Mouse (Mus musculus) G1E (cell line): Measurements from ENCODE around the gene Rec8.

Experiments used
- CTCF ChIP-seq: IDR thresholded peaks from 2 replicates; pipeline ENCODE4 v1.5.1; 2012; ENCODE audit warnings: low read depth, low read length, inconsistent platforms, mixed read lengths
- GATA1 ChIP-seq: IDR thresholded peaks from 2 replicates; pipeline ENCODE4 v1.6.1; 2012; ENCODE audit warnings: borderline replicate concordance, low read length, inconsistent platforms, mixed read lengths
- POLR2AphosphoS5 ChIP-seq: IDR thresholded peaks from 2 replicates; pipeline ENCODE4 v1.6.1; 2012; ENCODE audit warnings: low read depth, low read length, inconsistent platforms; ENCODE audit not compliant: insufficient replicate concordance
- TAL1 ChIP-seq: conservative IDR thresholded peaks from 2 replicates; pipeline ENCODE4 v1.6.1; 2012; ENCODE audit warnings: low read depth, low read length, inconsistent platforms, mixed read lengths

DNA sequence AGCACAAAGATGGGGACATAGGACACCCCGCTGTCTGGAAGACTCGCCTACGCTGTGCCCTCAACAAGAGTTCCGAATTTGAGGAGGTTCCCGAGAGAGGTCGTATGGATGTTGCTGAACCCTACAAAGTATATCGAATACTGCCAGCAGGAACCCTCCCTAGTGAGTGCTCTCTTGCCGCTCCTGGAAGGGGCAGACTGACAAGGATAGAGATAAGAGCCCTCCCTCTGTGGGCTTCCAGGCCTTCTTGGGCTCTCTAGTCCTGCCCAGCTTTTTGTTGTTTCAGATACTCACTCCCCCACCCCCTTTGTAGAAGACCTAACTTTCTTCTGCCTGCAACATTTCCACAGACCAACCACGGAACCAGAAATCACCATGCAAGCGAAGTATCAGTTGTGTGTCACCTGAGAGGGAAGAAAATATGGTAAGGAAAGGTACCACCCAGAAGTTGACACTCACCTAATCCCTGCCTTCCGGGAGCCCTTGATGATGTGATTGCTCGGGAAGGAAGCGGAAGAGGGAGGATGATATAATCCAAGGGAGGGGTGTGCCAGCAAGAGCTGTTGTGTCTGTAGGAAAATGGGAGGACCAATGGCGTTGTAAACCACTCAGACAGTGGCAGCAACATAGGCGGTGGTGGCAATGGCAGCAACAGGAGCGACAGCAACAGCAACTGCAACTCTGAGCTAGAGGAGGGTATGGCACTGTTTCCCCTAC lies 11.9 kb upstream of the Rec8 start:
- TF ChIP-seq CTCF (no peak), GATA1 (no peak), TAL1 (no peak), POLR2AphosphoS5 (no peak)
